Mouse (Mus musculus) heart, postnatal 10 days (tissue): Measurements from ENCODE around the gene Cerkl. TPM values are rescaled to one million over a fixed set of nuclear protein-coding genes. Genes with fewer than 3 reads are reported as not detected.

Source experiments
- DNase-seq, 2 experiments: peaks; one replicate each; pipeline ENCODE4 v3.0.0; 2021
- intact Hi-C: fragments of 180-260 bp; cut with DNase I; formaldehyde crosslinking; loops from one replicate; pipeline ENCODE4 v1.15.1; 2025
- total RNA-seq, 2 experiments: library from RNA; stranded (reverse); gene quantifications; 2 replicates each; pipeline ENCODE4 v1.2.3; 2021

Gene Cerkl
- total RNA-seq = 1 to 10 TPM; 1.2 to 1.5 TPM

DNA sequence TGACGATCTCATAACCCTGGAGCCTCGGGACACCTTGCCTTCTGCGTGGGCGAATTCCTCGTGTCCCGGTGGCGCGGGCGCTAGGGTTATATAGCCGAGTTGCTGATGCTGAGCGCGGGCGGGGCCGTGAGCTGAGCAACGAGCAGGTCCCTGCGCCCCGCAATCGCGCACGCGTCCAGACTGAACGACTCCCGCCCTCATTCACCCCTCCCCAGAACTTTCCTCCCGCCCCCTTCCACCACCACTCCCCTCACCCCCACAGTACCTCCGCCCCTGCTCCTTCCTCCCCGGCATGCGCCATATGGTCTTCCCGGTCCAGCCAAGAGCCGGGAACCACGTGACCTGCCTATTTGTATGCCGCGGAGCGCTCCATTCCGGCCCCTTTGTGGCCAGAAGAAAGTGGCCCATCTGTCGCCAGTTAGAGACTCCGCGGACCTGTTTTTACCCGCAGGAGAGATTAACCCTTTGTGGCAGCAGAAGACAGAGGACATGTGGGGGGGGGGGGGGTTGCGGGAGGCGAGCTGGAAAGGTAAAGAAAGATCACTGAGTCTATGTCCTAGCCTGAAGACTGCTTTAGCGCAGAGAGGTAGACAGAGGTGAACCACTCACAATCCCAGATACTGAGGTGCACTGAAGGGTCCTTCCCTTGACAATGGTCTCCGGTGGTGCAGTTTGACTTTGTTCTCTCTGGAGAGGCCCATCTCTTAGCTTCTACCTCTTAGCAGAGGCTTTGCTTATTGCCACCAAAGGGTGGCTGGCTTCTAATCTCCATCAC, at the start of gene Cerkl, which contains the start of gene Neurod1:
Cerkl (minus strand) TSS at position 211 of the 775 bp plus-strand sequence.
Neurod1 (minus strand) TSS at position 177 of the 775 bp plus-strand sequence.
- DNase-seq = no peak
- intact Hi-C loops = no loop called here

- intact Hi-C loops = loop anchor here (1.0 to 10.0 kb wide), 4 partner anchors 127 to 1450 kb away; no protein-coding TSS in a partner anchor
- peak; percentile 64 to 81 for DNase-seq
These were observed 42.6 kb upstream of the Cerkl start for GRCm38 (mm10) chr2:79498990-79499755.

- no peak for DNase-seq
- intact Hi-C loops = no loop called here
These were observed 28.5 kb upstream of the Cerkl start for GRCm38 (mm10) chr2:79485127-79485526.

GRCm38 (mm10) chr2:79482511-79482910, 25.9 kb upstream of the Cerkl start:
- intact Hi-C loops = no loop called here
- no peak for DNase-seq

DNA sequence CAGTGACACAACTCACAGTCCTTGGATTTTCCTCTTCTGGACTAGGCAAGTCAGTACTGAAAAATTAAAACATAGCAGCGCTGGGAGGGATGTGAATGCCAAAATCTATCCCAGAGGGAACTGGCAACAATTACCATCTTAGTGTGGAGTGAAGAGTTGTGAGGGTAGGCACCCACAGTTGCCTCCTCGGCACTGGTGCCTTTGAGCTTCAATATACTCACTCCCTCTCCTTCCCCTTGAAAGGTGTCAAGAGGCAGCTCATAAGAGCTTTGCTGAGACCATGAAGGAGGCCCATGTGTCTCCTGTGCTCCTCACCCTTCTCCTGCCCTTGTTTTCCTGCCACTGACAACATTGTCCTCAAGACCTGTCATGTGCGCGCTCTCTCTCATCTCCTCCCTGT, 5.8 kb upstream of the Cerkl start:
- intact Hi-C loops = no loop called here
- no peak for DNase-seq

DNA sequence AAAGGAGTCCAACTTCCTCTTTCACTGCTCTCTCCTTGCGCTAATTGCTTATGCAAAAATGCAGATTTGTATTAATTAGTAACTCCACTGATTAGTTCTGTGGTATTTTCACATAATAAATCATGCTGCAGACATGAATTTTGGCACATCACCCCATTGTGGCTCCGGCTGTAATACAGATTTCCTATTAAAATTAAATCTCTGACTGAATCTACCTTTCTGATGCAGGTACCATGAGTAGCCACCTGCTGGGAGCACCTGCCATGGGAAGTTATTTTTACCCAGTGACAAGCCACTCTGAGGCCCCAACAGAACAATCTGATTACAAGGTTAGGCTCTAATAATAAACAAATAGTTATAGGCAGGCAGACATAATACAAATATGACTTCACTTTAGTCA, 5.3 kb upstream of the Cerkl start:
- no peak for DNase-seq
- intact Hi-C loops = no loop called here

GRCm38 (mm10) chr2:79460586-79460985, 4.0 kb upstream of the Cerkl start:
- intact Hi-C loops = no loop called here
- peak; percentile 33 to 50 for DNase-seq

DNA sequence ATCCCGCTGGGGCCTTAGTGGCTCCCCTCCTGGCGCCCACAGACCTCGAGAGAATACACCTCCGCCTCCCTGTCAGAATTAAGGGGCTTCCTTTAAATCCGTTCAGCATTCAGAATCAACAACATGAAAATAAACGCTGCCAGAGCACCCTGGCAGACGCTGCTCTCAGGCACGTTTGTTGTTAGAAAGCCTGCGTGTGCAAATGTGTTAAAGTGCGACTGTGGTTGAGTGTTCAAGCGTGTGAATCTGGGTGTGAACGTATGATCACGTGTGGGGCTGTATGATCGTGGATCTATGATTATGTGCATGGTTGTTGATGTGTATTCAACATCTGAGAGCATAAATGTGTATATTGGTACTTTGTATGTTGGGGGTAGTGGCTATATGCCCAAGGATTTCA, 3.5 kb upstream of the Cerkl start:
- intact Hi-C loops = no loop called here

DNA sequence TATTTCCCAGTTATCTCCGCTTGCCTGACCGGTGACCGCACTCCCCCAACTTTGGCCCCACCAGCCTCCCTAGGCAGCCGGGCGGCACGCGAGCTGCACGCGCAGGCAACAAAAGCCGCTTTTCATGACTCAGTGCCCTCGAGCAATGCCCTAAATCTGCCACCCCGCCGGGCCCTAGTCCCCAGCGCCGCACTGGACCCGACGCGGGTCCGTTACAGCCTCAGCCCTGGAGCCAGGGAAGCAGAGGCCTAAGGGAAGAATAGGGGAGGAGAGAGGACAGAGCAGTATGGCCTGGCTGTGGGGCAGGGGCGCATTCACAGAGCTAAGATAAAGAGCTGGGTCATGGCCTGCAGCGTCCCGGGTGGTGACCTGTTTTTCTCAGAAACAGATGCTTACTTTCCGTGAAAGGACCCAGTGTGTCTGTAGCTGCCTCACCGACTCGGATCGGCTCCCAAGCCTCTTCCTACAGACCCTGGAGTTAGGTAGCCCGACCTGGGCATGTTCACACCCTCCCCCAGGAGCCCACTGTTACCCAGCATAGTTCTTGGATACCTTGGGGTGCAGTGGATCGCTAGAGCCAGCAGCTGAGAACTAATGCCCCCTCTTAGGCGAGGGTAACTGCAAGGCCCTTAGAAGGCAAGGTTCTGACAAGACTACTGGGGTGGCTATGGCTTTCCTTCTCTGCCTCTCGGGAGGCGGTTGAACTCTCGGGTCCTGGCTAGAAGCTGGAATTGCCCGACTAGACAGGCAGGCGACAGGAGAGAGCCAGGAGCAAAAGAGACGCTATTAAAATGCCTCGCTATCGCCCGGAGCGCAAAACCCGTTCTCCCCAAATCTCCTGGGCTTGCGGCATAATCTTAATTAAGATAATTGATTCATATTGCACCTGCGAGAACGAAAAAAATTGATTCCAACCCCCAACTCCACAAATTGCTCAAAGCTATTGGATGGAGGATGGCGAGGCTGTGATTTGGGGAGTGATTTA, 2.8 kb upstream of the Cerkl start:
- no peak for DNase-seq
- intact Hi-C loops = no loop called here

More for the DNA sequence above, 3.5 kb upstream of the Cerkl start:
- no peak for DNase-seq

GRCm38 (mm10) chr2:79457932-79458331, 1.3 kb upstream of the Cerkl start:
- intact Hi-C loops = no loop called here
- DNase-seq = no peak

GRCm38 (mm10) chr2:79457434-79457833, 849 bp upstream of the Cerkl start:
- intact Hi-C loops = no loop called here
- DNase-seq = no peak

GRCm38 (mm10) chr2:79455646-79456045, 939 bp downstream of the Cerkl start:
- DNase-seq = no peak
- intact Hi-C loops = no loop called here

DNA sequence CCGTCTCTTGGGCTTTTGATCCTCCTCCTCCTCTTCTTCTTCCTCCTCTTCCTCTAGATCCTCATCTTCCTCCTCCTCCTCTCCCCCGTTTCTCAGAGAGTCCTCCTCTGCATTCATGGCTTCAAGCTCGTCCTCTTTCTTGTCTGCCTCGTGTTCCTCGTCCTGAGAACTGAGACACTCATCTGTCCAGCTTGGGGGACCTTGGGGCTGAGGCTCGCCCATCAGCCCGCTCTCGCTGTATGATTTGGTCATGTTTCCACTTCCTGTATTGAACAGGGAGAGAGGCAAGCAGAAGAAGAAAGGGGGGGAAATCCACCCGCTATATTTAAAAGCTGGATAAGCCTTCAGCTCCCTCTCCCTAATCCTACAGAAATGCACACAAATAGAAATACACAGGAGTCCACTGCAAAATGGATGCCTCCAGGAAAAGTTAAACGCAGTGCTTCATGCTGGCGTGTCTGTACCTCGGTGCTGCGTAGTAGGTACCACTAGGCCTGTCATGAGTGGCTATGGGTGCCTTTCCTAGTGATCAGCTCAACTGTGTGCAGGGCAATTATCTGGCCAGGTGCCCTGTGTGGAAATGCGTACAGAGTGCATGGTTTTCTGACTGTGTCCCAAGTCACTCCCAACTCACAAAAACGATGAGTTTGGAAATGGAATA, 1.7 kb downstream of the Cerkl start:
- no peak for DNase-seq

GRCm38 (mm10) chr2:79453901-79454781, 2.4 kb downstream of the Cerkl start:
- peak; percentile 83 to 90 for DNase-seq
- intact Hi-C loops = no loop called here

More for the DNA sequence above, 1.7 kb downstream of the Cerkl start:
- intact Hi-C loops = no loop called here

GRCm38 (mm10) chr2:79451438-79451837, 5.1 kb downstream of the Cerkl start:
- intact Hi-C loops = no loop called here
- DNase-seq = no peak

DNA sequence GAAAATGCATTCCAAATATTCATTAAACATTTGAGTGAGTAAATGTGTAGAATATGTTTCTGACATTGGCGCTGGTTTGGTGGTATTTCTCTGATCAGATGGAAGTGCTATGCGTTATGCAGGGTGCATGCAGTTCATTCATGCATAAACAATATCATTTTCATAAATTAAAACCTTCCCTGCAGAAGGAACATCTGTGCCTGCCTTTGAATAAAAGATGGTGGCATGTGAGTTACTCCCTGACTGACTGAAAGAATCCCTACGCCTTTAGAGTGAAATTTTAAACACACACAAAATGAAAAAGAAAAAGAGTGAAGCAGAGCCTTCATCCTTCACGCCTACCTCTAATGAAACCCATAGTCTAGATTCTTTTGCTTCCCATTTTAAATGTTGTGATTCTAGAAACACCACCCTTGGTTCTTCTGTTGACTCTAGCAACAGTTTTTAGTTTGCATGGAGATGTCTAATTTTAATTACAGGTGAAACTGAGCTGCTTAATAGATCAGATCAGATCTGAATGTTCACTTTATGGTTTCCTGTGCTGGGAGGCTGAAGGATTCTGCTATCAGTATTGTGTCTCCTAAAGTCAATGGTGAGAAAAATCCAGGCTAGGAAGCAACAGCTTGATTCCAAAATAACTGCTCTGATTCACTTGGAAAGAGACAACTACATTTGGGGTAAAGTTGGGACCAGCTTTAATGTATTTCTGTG, 5.7 kb downstream of the Cerkl start:
- intact Hi-C loops = no loop called here

GRCm38 (mm10) chr2:79449371-79449770, 7.2 kb downstream of the Cerkl start:
- no peak for DNase-seq
- intact Hi-C loops = no loop called here

More for the DNA sequence above, 5.7 kb downstream of the Cerkl start:
- no peak for DNase-seq

DNA sequence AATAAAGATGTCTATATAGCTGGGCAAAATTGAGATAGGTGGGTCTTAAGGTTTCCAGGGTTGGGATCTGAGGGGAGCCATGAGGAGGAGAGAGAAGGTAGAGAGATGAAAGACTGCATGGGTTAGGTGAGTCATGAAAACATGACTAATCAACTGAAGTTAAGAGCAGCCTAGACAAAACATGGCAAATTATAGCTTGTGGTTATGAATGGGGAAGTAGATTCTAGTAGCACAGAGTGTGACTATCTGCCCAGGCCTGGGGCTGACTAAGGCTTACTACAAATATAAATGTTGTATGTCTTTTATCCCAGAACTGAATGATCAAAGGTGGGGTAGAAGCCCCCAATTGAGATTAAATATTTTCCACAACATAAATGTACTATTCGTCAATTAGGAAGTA, 9.4 kb downstream of the Cerkl start:
- no peak for DNase-seq
- intact Hi-C loops = no loop called here
